Mouse (Mus musculus): Measurements from ENCODE around the gene Etl4. TPM values are rescaled to one million over a fixed set of nuclear protein-coding genes. Genes with fewer than 3 reads are reported as not detected.

Etl4 gene
- total and polyA plus RNA-seq, 2 experiments from 2014 or later, result 7.6 to 20.6 TPM

DNA sequence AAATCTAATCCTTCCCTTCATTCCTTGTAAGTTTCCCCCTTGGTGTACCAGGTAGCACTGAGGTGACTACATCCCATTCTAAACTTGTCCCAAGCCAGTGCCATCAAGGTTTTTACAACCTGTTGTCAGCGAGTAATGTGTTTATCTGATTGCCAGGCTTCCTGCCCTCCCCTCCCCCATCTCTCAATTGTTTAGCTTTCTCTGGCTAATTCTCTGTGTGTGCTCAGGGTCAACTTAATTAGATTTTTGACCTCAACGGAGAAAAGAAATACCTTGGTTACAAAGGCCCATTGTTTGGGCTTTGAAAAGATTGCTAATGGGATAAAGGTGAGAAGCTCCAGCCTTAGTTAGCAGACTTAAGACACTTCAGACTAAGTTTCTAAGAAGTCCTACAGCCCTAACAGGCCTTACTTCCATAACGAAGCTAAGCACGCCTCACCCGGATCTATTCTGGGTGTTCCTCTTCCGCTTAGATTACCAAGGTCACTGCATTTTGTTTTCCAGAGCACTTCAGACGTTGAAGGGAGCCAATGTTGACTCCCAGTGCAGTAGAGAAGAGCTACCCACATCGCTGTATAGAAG lies 586.7 kb downstream of the Etl4 start:
- no peaks in the 10 kb centered on the region for H3K27me3 ChIP-seq (ENCODE audit: control insufficient read depth, insufficient read depth, low read length)
- 0 out of 2 replicates have a peak overlapping the region, but pooled peaks have one; percentile 18 for H3K27ac ChIP-seq (ENCODE audit: low read depth)
- 55% methylated on average over 8 of the region's 8 CpGs for WGBS
- H3K9ac ChIP-seq (replicated peaks; ENCODE audit: low read depth, low read length), result no peak overlapping the region
- TF ChIP-seq CTCF (IDR thresholded peaks at IDR 0.05; ENCODE audit: low read depth) (no peak), EP300 (IDR thresholded peaks at IDR 0.05; ENCODE audit: low read depth) (peak; percentile 38; the same call in 1 of the 2 replicates)
- H3K4me1 ChIP-seq (ENCODE audit: control insufficient read depth, insufficient read depth), result no peaks in the 10 kb centered on the region
- ATAC-seq (ENCODE audit: insufficient read depth, low read depth) (no peak), DNase-seq (ENCODE audit: low spot score) (no peak)
- H3K36me3 ChIP-seq (replicated peaks; ENCODE audit: control insufficient read depth, insufficient read depth, low read length), result no peaks in the 10 kb centered on the region
- H3K4me3 ChIP-seq (ENCODE audit: low read depth, low read length), result no peak overlapping the region
- H3K4me2 ChIP-seq (ENCODE audit: low read depth, low read length), result no peak overlapping the region
- peaks cover 7% of the 10 kb centered on the region; the same call in 1 of the 2 replicates for H3K9me3 ChIP-seq (replicated peaks; ENCODE audit: control insufficient read depth, low read length)

DNA sequence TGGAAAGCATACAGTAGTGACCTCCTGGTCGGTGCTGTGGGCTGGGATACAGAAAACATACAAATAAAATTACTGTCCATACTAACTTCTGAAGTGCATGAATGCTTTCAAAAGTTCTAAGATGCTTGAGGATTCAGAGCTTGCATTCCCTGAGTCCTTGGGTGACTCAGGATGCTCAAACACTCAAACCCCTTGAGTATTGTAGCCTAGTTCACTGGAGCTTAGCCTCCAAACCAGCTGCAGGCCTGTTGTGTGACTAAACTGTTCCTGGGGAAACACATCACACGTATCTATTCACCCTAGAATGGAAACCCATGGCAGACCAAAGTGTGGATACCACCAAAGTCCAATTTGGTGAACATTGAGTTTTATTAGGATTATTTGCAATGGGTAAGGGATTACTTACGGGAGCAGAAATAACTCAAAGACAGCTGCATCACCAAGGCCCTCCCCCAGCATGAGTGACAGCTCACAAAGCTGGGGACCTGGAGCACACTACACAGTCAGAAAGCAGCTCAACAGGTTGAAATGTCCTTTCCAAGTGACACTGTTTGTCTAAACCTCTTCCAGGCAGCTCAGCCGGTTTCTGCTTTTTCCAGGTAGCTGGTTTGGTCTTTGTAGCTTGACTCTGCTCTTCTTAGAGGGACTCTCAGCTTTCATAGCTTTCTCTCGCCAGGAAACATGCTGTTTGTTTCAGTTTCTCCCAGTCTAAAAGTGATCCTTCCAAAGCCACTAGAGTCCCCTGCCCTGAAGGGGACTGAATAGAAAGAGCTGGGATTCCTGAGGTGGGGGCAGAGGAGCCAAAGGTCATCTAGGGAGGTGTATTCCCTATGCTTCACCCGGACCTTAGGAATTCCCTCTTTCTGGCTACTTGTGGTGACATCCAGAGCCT lies 598.5 kb downstream of the Etl4 start:
- Histone ChIP-seq H3K9me3 (replicated peaks; ENCODE audit: control insufficient read depth, low read length) (no peaks in the 10 kb centered on the region), H3K4me2 (ENCODE audit: low read depth, low read length) (no peak overlapping the region), H3K27me3 (ENCODE audit: control insufficient read depth, insufficient read depth, low read length) (no peaks in the 10 kb centered on the region), H3K27ac (ENCODE audit: low read depth) (no peak overlapping the region), H3K4me3 (ENCODE audit: low read depth, low read length) (no peak overlapping the region), H3K36me3 (replicated peaks; ENCODE audit: control insufficient read depth, insufficient read depth, low read length) (no peaks in the 10 kb centered on the region), H3K9ac (replicated peaks; ENCODE audit: low read depth, low read length) (no peak overlapping the region), H3K4me1 (ENCODE audit: control insufficient read depth, insufficient read depth) (no peaks in the 10 kb centered on the region)
- TF ChIP-seq EP300 (IDR thresholded peaks at IDR 0.05; ENCODE audit: low read depth) (no peak), CTCF (IDR thresholded peaks at IDR 0.05; ENCODE audit: low read depth) (no peak)
- DNase-seq (ENCODE audit: low spot score) (no peak), ATAC-seq (ENCODE audit: insufficient read depth, low read depth) (no peak)
- 52% methylated on average over 6 of the region's 6 CpGs for WGBS

DNA sequence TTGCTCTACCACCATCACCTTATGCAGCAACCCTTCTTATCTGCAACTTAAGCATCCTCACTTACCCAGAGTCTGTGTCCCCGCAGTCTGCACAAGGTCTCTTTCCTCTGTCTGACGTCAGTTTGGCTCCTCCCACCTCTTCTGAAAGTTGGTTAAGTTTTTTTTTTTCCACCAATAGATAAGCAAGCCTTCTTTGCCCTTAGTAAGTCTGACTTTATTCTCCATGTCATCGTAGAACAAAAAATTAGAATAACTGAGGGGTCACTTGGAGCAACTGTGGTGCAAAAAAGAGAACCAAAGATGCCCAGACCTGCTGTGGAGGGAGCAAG lies 599.1 kb downstream of the Etl4 start:
- H3K27ac ChIP-seq (ENCODE audit: low read depth), result no peak overlapping the region
- WGBS, result 44% methylated on average over 3 of the region's 3 CpGs
- H3K4me3 ChIP-seq (ENCODE audit: low read depth, low read length), result no peak overlapping the region
- H3K9me3 ChIP-seq (replicated peaks; ENCODE audit: control insufficient read depth, low read length), result no peaks in the 10 kb centered on the region
- TF ChIP-seq EP300 (IDR thresholded peaks at IDR 0.05; ENCODE audit: low read depth) (no peak), CTCF (IDR thresholded peaks at IDR 0.05; ENCODE audit: low read depth) (no peak)
- no peak overlapping the region for H3K9ac ChIP-seq (replicated peaks; ENCODE audit: low read depth, low read length)
- no peaks in the 10 kb centered on the region for H3K27me3 ChIP-seq (ENCODE audit: control insufficient read depth, insufficient read depth, low read length)
- no peaks in the 10 kb centered on the region for H3K4me1 ChIP-seq (ENCODE audit: control insufficient read depth, insufficient read depth)
- H3K4me2 ChIP-seq (ENCODE audit: low read depth, low read length), result no peak overlapping the region
- no peaks in the 10 kb centered on the region for H3K36me3 ChIP-seq (replicated peaks; ENCODE audit: control insufficient read depth, insufficient read depth, low read length)
- ATAC-seq (ENCODE audit: insufficient read depth, low read depth), result no peak
- no peak for DNase-seq (ENCODE audit: low spot score)

DNA sequence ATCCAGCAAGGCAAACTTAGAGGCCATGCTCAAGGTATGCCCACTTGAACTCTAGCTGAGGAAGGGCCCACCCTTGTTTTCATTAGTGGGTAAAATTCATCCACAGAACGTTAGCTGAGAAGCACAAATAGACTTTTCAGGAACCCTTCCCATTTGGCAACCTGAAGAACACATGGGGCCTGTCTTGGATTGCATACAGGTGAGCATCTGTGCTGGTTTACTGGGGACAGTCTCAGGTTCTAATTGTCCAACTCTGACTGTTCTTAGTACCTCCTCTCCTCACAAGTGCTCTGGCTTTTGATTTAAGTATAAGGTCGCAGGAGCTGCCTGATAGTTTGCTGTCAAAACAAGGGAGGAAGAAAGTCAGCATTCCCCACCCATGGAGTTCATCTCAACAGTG lies 600.5 kb downstream of the Etl4 start:
- H3K4me1 ChIP-seq (ENCODE audit: control insufficient read depth, insufficient read depth), result no peaks in the 10 kb centered on the region
- ATAC-seq (ENCODE audit: insufficient read depth, low read depth) (no peak), DNase-seq (ENCODE audit: low spot score) (no peak)
- H3K27me3 ChIP-seq (ENCODE audit: control insufficient read depth, insufficient read depth, low read length), result no peaks in the 10 kb centered on the region
- TF ChIP-seq EP300 (IDR thresholded peaks at IDR 0.05; ENCODE audit: low read depth), result no peak
- H3K36me3 ChIP-seq (replicated peaks; ENCODE audit: control insufficient read depth, insufficient read depth, low read length), result no peaks in the 10 kb centered on the region
- no peak overlapping the region for H3K27ac ChIP-seq (ENCODE audit: low read depth)
- no peak overlapping the region for H3K4me3 ChIP-seq (ENCODE audit: low read depth, low read length)
- no peak overlapping the region for H3K4me2 ChIP-seq (ENCODE audit: low read depth, low read length)
- no peak overlapping the region for H3K9ac ChIP-seq (replicated peaks; ENCODE audit: low read depth, low read length)
- WGBS, result 66% methylated on average over 2 of the region's 2 CpGs
- no peaks in the 10 kb centered on the region for H3K9me3 ChIP-seq (replicated peaks; ENCODE audit: control insufficient read depth, low read length)

DNA sequence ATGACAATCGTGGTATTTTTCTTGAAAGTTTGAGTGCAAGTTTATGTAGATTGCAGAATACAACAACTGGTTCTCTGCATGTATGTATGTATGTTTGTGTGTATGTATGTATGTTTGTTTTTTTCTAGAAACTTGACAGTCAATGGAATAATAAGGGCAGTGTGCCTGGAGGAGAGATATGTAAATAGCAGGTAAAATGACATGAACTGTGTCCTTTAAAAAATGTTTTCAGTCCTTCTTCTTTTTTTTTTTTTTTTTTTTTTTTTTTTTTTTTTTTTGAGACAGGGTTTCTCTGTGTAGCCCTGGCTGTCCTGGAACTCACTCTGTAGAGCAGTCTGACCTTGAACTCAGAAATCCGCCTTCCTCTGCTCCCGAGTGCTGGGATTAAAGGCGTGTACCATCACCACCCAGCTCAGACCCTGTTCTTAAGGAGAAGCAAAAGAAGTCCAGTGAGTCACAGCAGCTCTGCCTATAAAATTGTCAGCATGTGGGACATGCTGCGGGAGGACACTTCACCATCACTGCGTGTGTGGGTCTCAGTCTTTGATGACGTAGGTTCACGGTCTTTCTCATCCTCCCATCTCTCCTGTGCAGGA lies 606.8 kb downstream of the Etl4 start:
- DNase-seq (ENCODE audit: low spot score) (no peak), ATAC-seq (ENCODE audit: insufficient read depth, low read depth) (no peak)
- Histone ChIP-seq H3K4me1 (ENCODE audit: control insufficient read depth, insufficient read depth) (peaks cover 6% of the 10 kb centered on the region), H3K27ac (ENCODE audit: low read depth) (no peak overlapping the region), H3K9me3 (replicated peaks; ENCODE audit: control insufficient read depth, low read length) (no peaks in the 10 kb centered on the region), H3K36me3 (replicated peaks; ENCODE audit: control insufficient read depth, insufficient read depth, low read length) (no peaks in the 10 kb centered on the region), H3K9ac (replicated peaks; ENCODE audit: low read depth, low read length) (no peak overlapping the region), H3K4me2 (ENCODE audit: low read depth, low read length) (no peak overlapping the region), H3K4me3 (ENCODE audit: low read depth, low read length) (no peak overlapping the region), H3K27me3 (ENCODE audit: control insufficient read depth, insufficient read depth, low read length) (no peaks in the 10 kb centered on the region)
- WGBS, result 83% methylated on average over 8 of the region's 8 CpGs
- TF ChIP-seq CTCF (IDR thresholded peaks at IDR 0.05; ENCODE audit: low read depth), result no peak
- no peak for TF ChIP-seq EP300 (IDR thresholded peaks at IDR 0.05; ENCODE audit: low read depth)

Data from heart, postnatal 0 days (tissue).